18 mouse cellular contexts compared by ENCODE assay signal in the genomic region with DNA sequence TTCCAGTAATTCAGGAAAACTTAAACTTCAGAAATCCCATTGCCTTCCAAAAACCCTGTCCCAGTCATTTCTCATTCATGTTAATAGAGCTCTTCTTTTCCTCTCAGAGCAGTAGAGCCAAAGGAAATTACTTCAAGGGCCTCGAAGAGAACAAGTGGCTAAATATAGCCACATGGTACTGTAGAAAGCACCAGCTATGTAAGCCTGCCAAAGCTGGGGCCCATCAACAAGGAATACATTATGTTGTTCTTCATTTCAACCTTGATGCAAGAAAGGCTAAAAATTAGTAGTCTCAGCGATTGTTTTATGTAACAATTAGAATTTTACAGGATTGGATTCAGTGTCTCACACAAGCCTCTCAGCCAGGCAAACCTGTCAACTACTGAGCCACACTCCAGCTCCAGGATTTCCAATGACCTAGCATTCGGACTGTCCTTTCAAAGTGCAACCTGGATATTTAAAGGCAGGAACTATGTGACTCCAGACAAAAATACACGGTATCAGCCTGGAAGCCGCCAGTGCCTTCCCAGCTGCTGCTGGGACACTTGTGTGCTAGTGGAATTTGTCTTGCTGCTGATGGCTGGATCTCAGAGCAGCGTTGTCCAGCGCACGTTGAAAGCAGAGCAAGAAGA. TPM values are rescaled to one million over a fixed set of nuclear protein-coding genes. Genes with fewer than 3 reads are reported as not detected.
A peak's percentile ranks its signal among the peaks of the same experiment; 100 is the strongest.
DNase-seq lines count a peak whose midpoint lies in the region; ATAC-seq lines count a peak whose summit lies in the region.
"Had no signal": no experiment of that assay in that cellular context is flagged by ENCODE, and none has a peak within 500 bp of the region (broad histone marks: within the 10 kb centered on the region; RNA-seq: fewer than 3 reads in every experiment).

No protein-coding gene starts in this region.

- no peaks in the 10 kb centered on the region for H3K27me3 ChIP-seq in heart, embryonic 13.5 days (replicated peaks)
- H3K27me3 ChIP-seq in midbrain, embryonic 11.5 days (ENCODE audit: control insufficient read depth, insufficient read depth, low read length) = no peaks in the 10 kb centered on the region
- H3K27me3 ChIP-seq: forebrain, embryonic 12.5 days; intestine, embryonic 15.5 days; neural tube, embryonic 13.5 days; Patski had no signal

- no peaks in the 10 kb centered on the region for H3K9me3 ChIP-seq in heart, embryonic 13.5 days
- no peaks in the 10 kb centered on the region for H3K9me3 ChIP-seq in midbrain, embryonic 11.5 days (ENCODE audit: control insufficient read depth, low read length)
- H3K9me3 ChIP-seq: forebrain, embryonic 12.5 days; intestine, embryonic 15.5 days; neural tube, embryonic 13.5 days had no signal

- 43% methylated on average over 8 of the region's 8 CpGs for WGBS in heart, embryonic 13.5 days
- 89% methylated on average over 8 of the region's 8 CpGs for WGBS in midbrain, embryonic 11.5 days

- peak overlapping the region; percentile 94 for H3K27ac ChIP-seq in heart, embryonic 13.5 days (replicated peaks)
- H3K27ac ChIP-seq in midbrain, embryonic 11.5 days (ENCODE audit: low read depth, low read length) = no peak overlapping the region
- H3K27ac ChIP-seq: forebrain, embryonic 12.5 days; hindbrain, embryonic 14.5 days; intestine, embryonic 15.5 days; neural tube, embryonic 13.5 days had no signal

- peaks cover 28% of the 10 kb centered on the region for H3K4me1 ChIP-seq in heart, embryonic 13.5 days
- no peaks in the 10 kb centered on the region; the same call in 1 of the 2 replicates for H3K4me1 ChIP-seq in midbrain, embryonic 11.5 days (ENCODE audit: control insufficient read depth, insufficient read depth, low read length)
- H3K4me1 ChIP-seq: forebrain, embryonic 12.5 days; intestine, embryonic 15.5 days had no signal

- H3K4me2 ChIP-seq in heart, embryonic 13.5 days = peak overlapping the region; percentile 54
- H3K4me2 ChIP-seq in midbrain, embryonic 11.5 days = no peak overlapping the region
- H3K4me2 ChIP-seq: forebrain, embryonic 12.5 days; hindbrain, embryonic 14.5 days; intestine, embryonic 15.5 days; neural tube, embryonic 13.5 days had no signal

- DNase-seq in brain, adult 2 months (ENCODE audit: low read depth, low spot score) = peak; percentile 24
- peak; percentile 95 for DNase-seq in heart, adult 11 months
- DNase-seq in heart, postnatal 36 days = peak; percentile 22 to 29
- DNase-seq in right cerebral cortex, postnatal 14 days = no peak
- DNase-seq in midbrain, embryonic 11.5 days (ENCODE audit: low spot score, missing footprints) = no peak
- no peak for DNase-seq in natural killer cell, adult 2 months (ENCODE audit: low spot score in 2 of 2)
- DNase-seq: cerebellum, postnatal 10 days; layer of hippocampus, postnatal 36 days; liver; lung, adult 18-20 months; thymus, adult 2 months had no signal

- ATAC-seq in heart, embryonic 13.5 days (ENCODE audit: extremely low read depth, insufficient number of reproducible peaks, low FRiP score, low TSS enrichment) = peak; percentile 33
- ATAC-seq in midbrain, embryonic 11.5 days (ENCODE audit: low FRiP score) = no peak
- ATAC-seq: activated CD4-positive, CD25-positive, alpha-beta regulatory T cell, adult 4 months; intestine, embryonic 15.5 days; Patski had no signal

- H3K9ac ChIP-seq in heart, embryonic 13.5 days = peak overlapping the region; percentile 38
- H3K9ac ChIP-seq in midbrain, embryonic 11.5 days (ENCODE audit: low read length) = no peak overlapping the region
- H3K9ac ChIP-seq: forebrain, embryonic 12.5 days; hindbrain, embryonic 14.5 days; intestine, embryonic 15.5 days; neural tube, embryonic 13.5 days had no signal

- H3K4me3 ChIP-seq in heart, embryonic 13.5 days = peak overlapping the region; percentile 4; the same call in 1 of the 2 replicates
- H3K4me3 ChIP-seq in midbrain, embryonic 11.5 days (ENCODE audit: low read depth, low read length) = no peak overlapping the region
- H3K4me3 ChIP-seq: forebrain, embryonic 12.5 days; intestine, embryonic 15.5 days; neural tube, embryonic 13.5 days had no signal

- no peaks in the 10 kb centered on the region for H3K36me3 ChIP-seq in heart, embryonic 13.5 days
- no peaks in the 10 kb centered on the region for H3K36me3 ChIP-seq in midbrain, embryonic 11.5 days (ENCODE audit: control insufficient read depth, insufficient read depth, low read length)
- H3K36me3 ChIP-seq: forebrain, embryonic 12.5 days; intestine, embryonic 15.5 days; neural tube, embryonic 13.5 days had no signal

- intact Hi-C loops in heart, postnatal 36 days (cut with DNase I) = no loop called here

RNA-seq across cellular contexts. Expression of gene Ank2, which starts 26.2 kb away (rescaled TPM):
- 25.0 and 27.6 TPM in 2 replicates for polyA plus RNA-seq in heart, embryonic 13.5 days (2015; fragmentation: Nextera tagmentation; extraction: Ambion mirVana)
- 100 to 1,000 TPM; 334 to 351 TPM for total RNA-seq in heart, postnatal 36 days (2021)
- polyA plus RNA-seq in midbrain, embryonic 11.5 days (2014; fragmentation: Nextera tagmentation; extraction: Ambion mirVana) = 66.6 and 74.5 TPM in 2 replicates

RNA-seq across cellular contexts. Expression of gene Larp7, which starts 27.8 kb away (rescaled TPM):
- 50.9 and 53.7 TPM in 2 replicates for polyA plus RNA-seq in heart, embryonic 13.5 days (2015; fragmentation: Nextera tagmentation; extraction: Ambion mirVana)
- 10 to 100 TPM; 19.9 to 22.6 TPM for total RNA-seq in heart, postnatal 36 days (2021)
- polyA plus RNA-seq in midbrain, embryonic 11.5 days (2014; fragmentation: Nextera tagmentation; extraction: Ambion mirVana) = 85.2 and 91.5 TPM in 2 replicates

RNA-seq across cellular contexts. Expression of gene Zgrf1, which starts 28.0 kb away (rescaled TPM):
- polyA plus RNA-seq in heart, embryonic 13.5 days (2015; fragmentation: Nextera tagmentation; extraction: Ambion mirVana) = 6.8 and 8.1 TPM in 2 replicates
- under 1 TPM; 0.68 to 0.89 TPM for total RNA-seq in heart, postnatal 36 days (2021)
- 10.5 and 11.3 TPM in 2 replicates for polyA plus RNA-seq in midbrain, embryonic 11.5 days (2014; fragmentation: Nextera tagmentation; extraction: Ambion mirVana)

Comparison
In these comparisons a context has a peak if more than half of its experiments do, and no peak if none do; other contexts are left out.
1. DNase-seq: peak in brain, adult 2 months (single experiment), heart, adult 11 months (single experiment) and heart, postnatal 36 days (2 of 2); none in right cerebral cortex, postnatal 14 days (single experiment), midbrain, embryonic 11.5 days (single experiment) and natural killer cell, adult 2 months (0 of 2).